Mouse (Mus musculus) retina, adult 2 months (tissue): ENCODE measurements around the gene Prlhr.

Experiments
- DNase-seq: peaks from one replicate; pipeline ENCODE4 v3.0.0-alpha.2; 2012; ENCODE audit warnings: low read depth, low spot score

The Prlhr gene

DNA sequence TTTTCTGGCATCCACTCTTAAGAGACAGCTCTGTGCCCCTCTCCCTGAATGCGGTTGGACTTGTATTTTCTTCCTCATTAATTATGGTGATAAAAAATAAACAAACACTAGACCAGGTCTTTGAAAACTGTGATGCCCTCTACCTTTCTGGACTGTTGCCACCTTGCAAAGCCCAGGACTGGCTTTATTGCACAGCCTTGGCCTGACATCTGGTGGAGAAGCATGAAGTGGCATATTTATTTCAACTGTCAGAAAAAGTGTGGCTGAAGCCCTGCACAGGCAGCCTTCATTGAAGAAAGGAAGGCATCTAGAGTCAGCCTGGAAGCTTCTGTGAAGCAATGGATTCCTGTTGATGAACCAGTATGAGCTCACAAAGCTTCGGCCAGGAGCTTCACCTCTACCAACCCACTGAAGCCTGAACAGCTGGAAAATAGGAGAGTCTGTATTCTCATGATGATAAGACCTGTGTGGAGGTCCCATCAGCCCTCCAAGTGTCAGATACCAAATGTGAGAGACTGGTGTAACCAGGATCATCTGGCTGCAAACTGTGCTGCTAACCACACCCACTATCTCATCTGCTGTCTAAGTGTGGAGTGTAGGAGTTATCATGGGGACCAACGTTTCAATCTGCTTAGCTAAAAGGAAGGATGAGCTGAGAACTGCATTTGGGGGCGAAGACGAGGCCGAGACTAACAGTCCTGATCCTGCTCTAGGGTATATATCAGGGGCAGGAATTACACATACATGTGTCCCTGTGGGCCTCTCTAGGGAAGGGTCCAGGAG lies 35.6 kb downstream of the Prlhr start:
- DNase-seq = no peak

DNA sequence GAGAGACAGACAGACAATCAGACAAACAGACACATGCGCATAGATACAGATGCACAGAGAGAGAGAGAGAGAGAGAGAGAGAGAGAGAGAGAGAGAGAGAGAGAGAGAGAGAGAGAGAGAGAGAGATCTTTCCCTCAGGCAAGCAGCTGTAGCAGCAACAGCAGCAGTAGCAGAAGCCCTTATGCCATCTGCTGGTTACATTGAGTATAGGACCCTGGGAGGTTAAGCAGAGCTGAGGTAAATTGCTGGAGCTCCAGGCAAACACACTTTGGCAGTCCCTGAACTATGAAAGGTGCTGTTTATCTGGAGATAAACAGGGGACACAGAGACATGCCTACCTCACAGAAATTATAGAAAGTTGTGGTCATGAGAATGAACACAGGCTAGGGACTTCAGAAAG lies 50.5 kb downstream of the Prlhr start:
- DNase-seq = no peak
